ENCODE assay signal across 8 mouse cellular contexts in genomic region chr6:136172172-136172651, GRCm38 (mm10). TPM values are rescaled to one million over a fixed set of nuclear protein-coding genes. Genes with fewer than 3 reads are reported as not detected.
DNase-seq lines count a peak whose midpoint lies in the region; ATAC-seq lines count a peak whose summit lies in the region.

No protein-coding gene starts in this region.

- DNase-seq in adrenal gland, postnatal 25 days: peak; percentile 2
- no peak for DNase-seq in adrenal gland, adult 18-20 months (ENCODE audit: low spot score in 2 of 2)
- peak; percentile 11 for DNase-seq in ovary, postnatal 36 days (ENCODE audit: low spot score)
- no peak for DNase-seq in ovary, adult 18-20 months (ENCODE audit: low spot score)
- no peak for DNase-seq in liver, embryonic 11.5 days (ENCODE audit: low spot score)
- DNase-seq in testis, postnatal 10 days (ENCODE audit: low spot score): no peak

- H3K9me3 ChIP-seq in intestine, embryonic 16.5 days (ENCODE audit: control insufficient read depth, low read length): no peaks in the 10 kb centered on the region
- no peaks in the 10 kb centered on the region for H3K9me3 ChIP-seq in liver, embryonic 11.5 days (ENCODE audit: control insufficient read depth, low read length)
- no peaks in the 10 kb centered on the region for H3K9me3 ChIP-seq in stomach, embryonic 14.5 days (ENCODE audit: control insufficient read depth, low read depth, low read length)

- peak overlapping the region; percentile 46 for H3K4me3 ChIP-seq in intestine, embryonic 16.5 days (ENCODE audit: low read length)
- H3K4me3 ChIP-seq in liver, embryonic 11.5 days (ENCODE audit: low read depth, low read length): peak overlapping the region; percentile 35
- peak overlapping the region; percentile 36 for H3K4me3 ChIP-seq in stomach, embryonic 14.5 days (ENCODE audit: low read depth, low read length)

- H3K9ac ChIP-seq in intestine, embryonic 16.5 days (ENCODE audit: low read depth, low read length): 0 out of 2 replicates have a peak overlapping the region, but pooled peaks have one; percentile 9
- no peak overlapping the region for H3K9ac ChIP-seq in liver, embryonic 11.5 days (ENCODE audit: low read depth, low read length)
- H3K9ac ChIP-seq in stomach, embryonic 14.5 days (replicated peaks; ENCODE audit: low read depth, low read length): no peak overlapping the region

- no peak; the same call in 1 of the 2 replicates for ATAC-seq in intestine, embryonic 16.5 days
- no peak for ATAC-seq in liver, embryonic 11.5 days (replicated peaks; ENCODE audit: low FRiP score)
- ATAC-seq in stomach, embryonic 14.5 days (ENCODE audit: insufficient number of reproducible peaks, insufficient read depth, low FRiP score, low read depth): peak; percentile 65; the same call in 1 of the 2 replicates

- H3K36me3 ChIP-seq in intestine, embryonic 16.5 days (ENCODE audit: control insufficient read depth, insufficient read depth, low read length): no peaks in the 10 kb centered on the region
- H3K36me3 ChIP-seq in liver, embryonic 11.5 days (ENCODE audit: control insufficient read depth, insufficient read depth, low read length): no peaks in the 10 kb centered on the region
- no peaks in the 10 kb centered on the region for H3K36me3 ChIP-seq in stomach, embryonic 14.5 days (ENCODE audit: control insufficient read depth, insufficient read depth, low read length)

- H3K27ac ChIP-seq in intestine, embryonic 16.5 days (ENCODE audit: low read length): no peak overlapping the region
- no peak overlapping the region for H3K27ac ChIP-seq in liver, embryonic 11.5 days (ENCODE audit: low read depth, low read length)
- H3K27ac ChIP-seq in stomach, embryonic 14.5 days (ENCODE audit: low read length): no peak overlapping the region

- under 1% methylated on average over 43 of the region's 43 CpGs for WGBS in intestine, embryonic 16.5 days
- 2% methylated on average over 43 of the region's 43 CpGs for WGBS in liver, embryonic 11.5 days
- WGBS in stomach, embryonic 14.5 days: 1% methylated on average over 41 of the region's 43 CpGs

- peak overlapping the region; percentile 74 for H3K4me2 ChIP-seq in intestine, embryonic 16.5 days (ENCODE audit: low read depth, low read length)
- peak overlapping the region; percentile 57 for H3K4me2 ChIP-seq in liver, embryonic 11.5 days
- peak overlapping the region; percentile 88 for H3K4me2 ChIP-seq in stomach, embryonic 14.5 days (replicated peaks; ENCODE audit: low read depth, low read length)

- H3K27me3 ChIP-seq in intestine, embryonic 16.5 days (replicated peaks; ENCODE audit: control insufficient read depth, insufficient read depth, low read length): peaks cover 21% of the 10 kb centered on the region
- peaks cover 34% of the 10 kb centered on the region for H3K27me3 ChIP-seq in liver, embryonic 11.5 days (replicated peaks; ENCODE audit: control insufficient read depth, insufficient read depth, low read length)
- peaks cover 14% of the 10 kb centered on the region; the same call in 1 of the 2 replicates for H3K27me3 ChIP-seq in stomach, embryonic 14.5 days (ENCODE audit: control insufficient read depth, insufficient read depth, low read length)

- H3K4me1 ChIP-seq in intestine, embryonic 16.5 days (ENCODE audit: control insufficient read depth, insufficient read depth, low read length): peaks cover 10% of the 10 kb centered on the region
- H3K4me1 ChIP-seq in liver, embryonic 11.5 days (replicated peaks; ENCODE audit: control insufficient read depth, insufficient read depth, low read length): no peaks in the 10 kb centered on the region
- H3K4me1 ChIP-seq in stomach, embryonic 14.5 days (ENCODE audit: control insufficient read depth, insufficient read depth, low read length): no peaks in the 10 kb centered on the region

RNA-seq across cellular contexts. Expression of gene Grin2b, which starts 1.1 kb away (rescaled TPM):
- total RNA-seq in adrenal gland, postnatal 25 days (2021): 0.05 and 1.4 TPM in 2 replicates
- total RNA-seq in adrenal gland, adult 18-20 months (2021): under 1 TPM; 0.07 to 0.22 TPM
- 0.05 TPM in 1 of 2 replicates, not detected in the other for polyA plus RNA-seq in intestine, embryonic 16.5 days (2015; fragmentation: Nextera tagmentation; extraction: Ambion mirVana)
- 0.04 and 0.32 TPM in 2 replicates for polyA plus RNA-seq in liver, embryonic 11.5 days (2014; fragmentation: Nextera tagmentation; extraction: Ambion mirVana)
- 1.8 and 2.7 TPM in 2 replicates for polyA plus RNA-seq in stomach, embryonic 14.5 days (2014; fragmentation: Nextera tagmentation; extraction: Ambion mirVana)

Comparison
In these comparisons a context has a peak if more than half of its experiments do, and no peak if none do; other contexts are left out.
1. DNase-seq: peak in adrenal gland, postnatal 25 days (single experiment) and ovary, postnatal 36 days (single experiment); none in adrenal gland, adult 18-20 months (0 of 2), ovary, adult 18-20 months (single experiment), liver, embryonic 11.5 days (single experiment) and testis, postnatal 10 days (single experiment).
2. Peak in every context shown above with its lines, with median percentiles within 50 percentile points of each other: H3K4me2 ChIP-seq and H3K4me3 ChIP-seq.